Mouse (Mus musculus) frontal cortex, adult (tissue): ENCODE results near the gene Gm4767.
A peak's percentile ranks its signal among the peaks of the same experiment; 100 is the strongest.
"Not testable (repeated sequence)": the region's sequence is repeated elsewhere in the genome, so short reads cannot be mapped to it uniquely, and the experiment has no call there.

Experiments used
- ATAC-seq: cut with Nextera tagmentation; 2 replicates; pipeline ENCODE4 v1.9.2; 2017; ENCODE audit warnings: mild to moderate bottlenecking, moderate library complexity, mixed read lengths; ENCODE audit not compliant: low TSS enrichment

Gm4767 gene

DNA sequence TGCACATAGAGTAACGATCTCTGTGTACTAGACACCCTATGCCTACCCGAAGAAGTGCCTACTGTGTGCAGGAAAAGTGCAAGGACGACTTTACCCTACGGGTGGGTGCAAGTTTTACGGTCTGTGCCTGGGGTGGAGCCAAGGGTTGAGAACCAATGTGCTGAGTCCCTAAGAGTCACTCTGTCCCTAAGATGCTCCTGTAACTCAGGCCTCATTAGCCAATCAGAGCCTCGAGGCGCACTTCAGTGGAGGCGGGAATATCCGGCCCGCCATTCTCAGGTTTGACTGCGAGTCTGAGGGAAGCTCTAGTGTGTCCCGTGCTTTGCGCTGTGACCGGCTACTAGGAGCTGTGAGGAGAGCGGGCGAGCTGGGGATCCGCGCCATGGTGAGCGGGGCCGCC, at the start of gene Gm4767:
Gene Gm4767, plus strand, starts transcription at position 288 of the 400 bp plus-strand sequence.
- not testable (repeated sequence) for ATAC-seq

DNA sequence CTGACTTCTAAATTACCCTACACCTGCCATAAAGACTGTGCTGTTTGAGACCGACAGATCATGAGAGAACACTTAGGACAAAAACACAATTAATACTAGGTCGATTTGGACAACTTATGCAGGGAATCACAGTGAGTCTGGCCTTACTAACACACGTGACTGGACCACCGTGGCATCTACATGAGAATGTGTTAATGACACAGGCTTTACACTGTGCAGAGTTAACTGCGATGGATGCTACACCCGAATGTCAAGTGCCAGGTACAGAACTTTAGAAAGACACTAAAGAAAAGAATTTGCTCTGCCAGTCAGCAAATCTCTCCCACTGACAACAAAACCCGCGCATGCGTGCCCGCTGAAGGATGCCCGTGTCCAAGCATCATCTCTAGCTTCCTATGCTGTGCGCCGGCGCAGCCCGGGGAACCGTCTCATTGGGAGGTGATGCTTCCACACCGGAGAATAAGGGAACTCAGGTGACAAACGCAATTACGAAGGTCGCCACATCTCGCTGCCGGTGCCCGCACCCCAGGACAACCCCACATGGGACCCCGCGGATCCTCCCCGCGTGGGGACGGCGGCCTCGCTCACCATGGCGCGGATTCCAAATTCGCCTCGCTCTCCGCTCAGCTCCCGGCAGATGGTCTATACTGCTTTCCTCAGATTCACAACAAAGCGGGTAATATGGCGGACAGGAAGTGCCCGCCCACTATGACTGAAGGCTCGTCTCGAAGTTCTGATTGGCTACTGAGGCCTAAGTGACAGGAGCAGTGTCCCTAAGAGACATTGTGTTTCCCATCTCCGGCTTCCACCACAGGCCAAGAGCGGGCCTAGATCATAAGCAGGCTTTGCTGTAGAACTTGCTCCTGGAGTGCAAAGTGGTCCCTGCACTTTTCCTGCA, 41.2 kb upstream of the Gm4767 start, which contains the start of gene Gm3055:
Gene Gm3055, minus strand, starts transcription at position 656 of the 898 bp plus-strand sequence.
- peak; percentile 100 for ATAC-seq

- ATAC-seq, result not testable (repeated sequence)
Measured at GRCm38 (mm10) chr10:81771404-81771777, 40.6 kb upstream of the Gm4767 start.

DNA sequence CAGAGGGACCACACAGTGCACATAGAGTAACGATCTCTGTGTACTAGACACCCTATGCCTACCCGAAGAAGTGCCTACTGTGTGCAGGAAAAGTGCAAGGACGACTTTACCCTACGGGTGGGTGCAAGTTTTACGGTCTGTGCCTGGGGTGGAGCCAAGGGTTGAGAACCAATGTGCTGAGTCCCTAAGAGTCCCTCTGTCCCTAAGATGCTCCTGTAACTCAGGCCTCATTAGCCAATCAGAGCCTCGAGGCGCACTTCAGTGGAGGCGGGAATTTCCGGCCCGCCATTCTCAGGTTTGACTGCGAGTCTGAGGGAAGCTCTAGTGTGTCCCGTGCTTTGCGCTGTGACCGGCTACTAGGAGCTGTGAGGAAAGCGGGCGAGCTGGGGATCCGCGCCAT, 34.2 kb downstream of the Gm4767 start:
- not testable (repeated sequence) for ATAC-seq

DNA sequence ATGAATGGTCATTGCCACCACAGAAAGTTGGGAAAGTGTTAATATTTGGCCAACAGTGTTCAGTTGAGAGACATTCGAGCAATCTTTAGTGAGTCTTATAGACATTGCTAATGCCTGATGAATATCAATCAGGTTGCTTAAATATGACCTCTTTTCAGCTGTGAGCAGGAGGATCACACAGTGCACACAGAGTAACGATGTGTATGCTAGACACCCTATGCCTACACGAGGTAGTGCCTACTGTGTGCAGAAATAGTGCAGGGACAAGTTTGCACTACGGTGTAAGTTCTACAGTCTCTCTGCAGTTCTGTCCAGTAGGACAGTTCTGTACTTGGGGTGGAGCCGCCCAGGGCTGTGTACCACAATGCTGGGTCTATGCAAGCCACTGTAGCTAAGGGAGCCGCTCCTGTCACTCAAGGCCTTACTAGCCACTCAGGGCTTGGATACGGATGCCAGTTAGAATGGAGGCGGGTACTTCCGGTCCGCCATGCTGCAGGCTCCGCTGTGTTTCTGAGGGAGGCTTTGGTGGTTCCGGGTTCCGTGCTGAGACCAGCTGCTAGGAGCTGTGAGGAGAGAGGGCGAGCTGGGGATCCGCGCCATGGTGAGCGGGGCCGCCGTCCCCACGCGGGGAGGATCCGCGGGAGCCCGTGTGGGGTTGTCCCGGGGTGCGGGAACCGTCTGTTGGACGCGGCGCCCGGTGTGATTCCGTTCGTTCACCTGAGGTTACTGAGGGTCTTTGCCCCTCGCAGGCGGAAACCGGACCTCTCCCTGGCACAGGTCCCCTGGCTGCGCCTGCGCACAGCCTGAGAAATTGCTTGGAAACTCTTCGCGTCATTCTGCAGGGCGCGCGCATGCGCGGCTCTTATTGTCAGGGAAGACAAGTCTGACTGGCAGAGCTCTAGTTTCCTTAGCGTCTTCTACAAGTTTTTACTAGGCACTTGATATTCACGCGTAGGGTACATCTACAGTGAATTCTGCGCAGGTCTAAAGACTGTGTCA, 51.7 kb downstream of the Gm4767 start, which contains the start of gene Gm32687:
Gene Gm32687, plus strand, starts transcription at position 526 of the 999 bp plus-strand sequence.
- ATAC-seq, result peak; percentile 100
